Mouse (Mus musculus) ovary, adult 18-20 months (tissue): Measurements from ENCODE around the gene Bche.

Experiments
- DNase-seq: peaks from one replicate; pipeline ENCODE4 v3.0.0; 2022; ENCODE audit warnings: low spot score, mixed read lengths

The Bche gene

DNA sequence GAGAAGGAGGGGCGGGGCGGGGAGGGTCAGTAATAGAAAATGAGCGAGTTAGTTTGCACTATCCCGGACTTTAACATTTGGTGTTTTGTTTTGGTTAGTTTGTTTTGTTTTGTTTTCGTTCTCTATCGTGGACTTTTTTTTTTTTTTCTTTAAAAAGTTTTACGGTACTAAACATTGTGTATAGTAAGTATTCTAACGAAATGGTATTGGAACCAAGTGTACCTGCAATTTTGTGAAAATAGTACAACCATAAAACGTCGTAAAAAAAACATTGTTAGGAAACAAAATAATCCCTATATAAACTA, at the start of gene Bche:
Gene Bche (minus strand): TSS at position 6 of the 305 bp plus-strand sequence.
- no peak for DNase-seq

DNA sequence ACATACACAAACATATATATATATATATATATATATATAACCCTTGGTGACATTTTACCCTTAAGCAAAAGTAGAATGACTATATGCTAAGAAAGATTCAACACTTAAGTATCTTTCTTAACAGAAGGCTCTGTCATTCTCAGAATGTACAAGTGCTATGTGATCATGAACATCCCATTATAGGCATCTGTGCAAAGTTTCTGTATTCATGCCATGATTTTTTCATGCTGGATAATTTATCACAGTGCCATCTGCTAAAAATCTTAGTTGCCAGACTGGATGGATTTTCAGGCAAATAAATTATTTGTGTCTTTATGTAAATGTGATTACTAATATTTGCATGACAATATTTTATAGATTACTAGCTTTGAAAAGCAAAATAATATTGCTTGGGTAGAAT, 33.8 kb upstream of the Bche start:
- DNase-seq = no peak

DNA sequence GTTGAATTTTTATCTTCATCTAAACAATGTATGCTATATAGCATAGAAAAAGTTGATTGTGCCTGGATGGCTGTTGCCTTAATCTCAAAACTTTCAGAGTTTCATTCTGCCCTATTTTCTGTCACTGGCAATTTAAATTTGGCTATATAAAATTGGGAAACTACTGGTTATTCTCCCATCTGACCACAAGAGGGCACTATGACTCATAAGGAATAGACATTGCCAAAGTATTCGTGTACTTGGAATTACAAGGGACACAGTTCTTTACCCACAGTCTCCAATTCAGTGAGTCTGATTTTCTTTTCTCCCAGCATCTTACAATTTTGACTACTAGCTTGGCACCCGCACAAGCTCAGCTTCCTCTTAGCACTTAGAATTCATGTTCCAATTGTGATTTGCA, 23.5 kb upstream of the Bche start:
- no peak for DNase-seq

DNA sequence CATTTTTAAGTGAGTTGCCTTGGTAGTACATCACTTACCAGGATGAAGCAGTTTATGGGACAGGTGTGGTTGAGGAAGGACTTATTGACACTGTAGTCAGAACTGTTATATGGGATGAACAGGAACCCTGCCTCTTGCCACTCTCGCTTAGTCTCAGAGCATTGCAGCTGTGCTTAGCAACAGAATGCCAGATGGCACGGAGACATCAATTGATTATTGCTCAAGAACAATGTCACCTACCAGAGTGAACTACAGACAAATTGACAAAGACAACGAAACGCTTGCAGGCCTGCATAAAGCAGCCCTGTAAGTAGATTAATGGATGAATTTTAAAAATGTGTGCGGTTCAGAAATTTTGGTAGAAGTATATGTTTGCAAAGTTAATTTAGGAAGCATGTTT, 21.3 kb upstream of the Bche start:
- DNase-seq = no peak

DNA sequence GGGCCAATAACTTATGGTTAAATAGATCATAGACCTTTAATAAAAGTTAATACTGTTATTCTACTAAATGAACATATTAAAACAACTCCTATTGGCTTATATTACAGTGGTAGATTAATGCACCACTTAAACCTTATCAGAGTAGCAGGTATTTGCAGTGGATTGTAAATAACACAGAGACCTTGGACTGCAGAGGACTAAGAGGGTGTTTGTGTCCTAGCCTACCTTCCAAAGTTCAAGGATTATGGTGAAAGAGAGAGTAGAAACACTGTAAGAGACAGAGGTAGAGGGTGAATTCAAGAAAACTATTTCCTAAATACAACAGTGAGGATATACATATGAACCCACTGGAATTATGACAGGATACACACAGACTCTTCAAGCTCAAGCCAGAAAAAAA, 17.5 kb upstream of the Bche start:
- no peak for DNase-seq

DNA sequence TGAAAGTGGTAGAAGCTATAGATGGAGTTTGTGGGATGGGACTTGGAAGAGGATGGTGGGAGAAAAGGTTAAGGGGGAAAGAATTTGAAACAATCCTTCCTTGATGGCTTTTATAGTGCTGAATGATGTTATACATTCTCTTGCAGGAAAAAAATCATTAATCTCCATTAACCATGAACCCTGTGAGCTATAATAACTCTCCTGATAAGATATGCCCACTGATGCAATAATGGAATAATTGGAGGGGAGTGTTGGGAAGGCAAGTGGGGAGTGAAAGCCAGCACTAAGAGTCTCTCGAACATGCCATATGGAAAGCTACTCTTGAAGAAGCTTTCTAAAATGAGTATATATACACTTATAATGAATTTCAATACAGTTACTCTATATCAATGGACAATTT, 16.7 kb upstream of the Bche start:
- DNase-seq = no peak

DNA sequence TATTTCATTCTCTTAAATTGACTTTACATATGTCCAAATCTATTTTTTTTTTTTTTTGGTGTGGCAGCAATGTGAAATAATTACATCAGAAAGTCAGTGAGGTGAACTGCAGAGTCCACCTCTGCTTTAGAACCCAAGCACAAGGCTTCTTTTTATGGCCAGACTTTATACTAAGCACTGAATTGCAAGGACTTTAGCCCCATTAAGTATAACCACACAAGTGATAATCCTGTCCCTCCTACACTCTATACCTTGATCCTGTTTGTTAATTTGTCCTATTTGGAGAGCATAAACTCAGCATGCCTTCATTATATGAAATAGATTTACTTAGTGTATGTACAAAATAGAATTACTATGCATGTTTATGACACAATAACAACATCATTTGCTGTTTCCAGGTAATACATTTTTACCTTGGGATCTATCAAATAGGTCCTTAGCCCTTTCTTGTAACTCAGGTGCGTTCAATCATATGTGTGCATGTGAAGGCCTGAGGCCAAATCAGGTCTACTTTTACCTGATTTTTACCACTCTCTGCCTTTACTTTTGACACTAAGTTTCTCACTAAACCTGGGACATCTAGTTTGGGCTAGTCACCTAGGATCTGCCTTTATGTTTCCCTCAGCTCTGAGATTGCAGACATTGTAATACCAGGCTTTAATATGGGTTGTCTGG, 9.5 kb upstream of the Bche start:
- DNase-seq = no peak

DNA sequence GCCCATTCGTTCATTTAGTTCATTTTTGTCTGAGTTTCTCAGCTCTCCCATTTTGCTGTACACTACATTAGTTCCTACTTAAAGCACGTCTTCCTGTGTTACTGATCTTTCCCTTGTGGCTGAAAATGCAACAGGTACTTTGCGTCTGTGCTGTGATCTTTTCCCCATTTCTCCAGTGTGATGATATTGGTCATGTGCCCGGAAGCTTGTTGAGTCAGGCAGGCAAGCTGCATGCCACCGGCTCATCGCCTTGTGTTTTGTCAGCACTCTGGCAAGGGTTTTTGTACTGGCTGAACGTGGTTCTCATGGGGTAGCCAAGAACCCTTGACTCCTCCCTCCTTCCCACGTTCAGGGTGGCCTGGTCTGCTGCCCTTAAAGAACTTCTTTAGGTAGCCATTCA, 1.7 kb upstream of the Bche start:
- DNase-seq = no peak

DNA sequence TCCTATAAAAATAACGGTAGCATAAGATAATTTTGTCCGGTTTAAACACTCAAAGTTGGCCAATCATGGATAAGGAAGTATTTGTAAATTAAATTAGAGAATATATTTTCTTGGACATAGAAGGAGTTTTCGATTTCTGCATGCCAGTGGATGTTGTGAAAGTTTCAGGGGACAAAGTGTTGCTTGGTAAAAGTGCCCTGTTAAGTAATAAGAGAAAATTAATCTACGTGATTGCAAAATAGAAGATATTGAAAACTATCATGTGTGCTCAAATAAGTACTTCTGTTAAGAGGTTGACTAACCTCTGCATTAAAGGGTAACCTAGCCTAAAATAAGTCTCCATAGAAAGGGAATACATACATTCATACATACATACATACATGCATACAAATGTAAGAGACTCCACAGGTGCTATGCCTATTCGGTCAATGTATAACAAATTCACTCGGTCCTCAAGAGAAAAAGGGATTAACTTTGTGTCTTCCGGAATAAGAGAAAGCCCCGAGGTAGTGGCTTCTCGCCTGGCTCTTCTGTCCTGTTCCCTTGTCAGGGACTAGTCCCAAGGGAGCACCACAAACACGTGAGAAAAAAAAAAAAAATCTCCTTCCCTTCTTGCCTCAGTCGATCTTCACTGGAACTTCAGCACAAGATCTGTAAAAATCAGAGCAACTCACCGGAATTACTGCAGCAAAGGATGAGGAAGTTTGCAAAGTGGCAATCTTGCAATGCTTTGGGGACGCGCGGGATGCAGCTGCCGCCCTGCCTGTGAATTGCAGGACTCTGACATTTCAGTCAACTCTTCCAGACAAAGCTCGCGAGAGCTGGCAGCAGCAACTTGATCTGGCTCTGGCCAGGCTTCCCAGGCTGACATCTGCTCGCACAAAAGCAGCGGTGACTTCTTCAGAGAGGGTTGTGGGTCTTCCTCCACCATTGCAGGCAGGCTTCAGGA, 480 bp downstream of the Bche start:
- DNase-seq = peak; percentile 70

DNA sequence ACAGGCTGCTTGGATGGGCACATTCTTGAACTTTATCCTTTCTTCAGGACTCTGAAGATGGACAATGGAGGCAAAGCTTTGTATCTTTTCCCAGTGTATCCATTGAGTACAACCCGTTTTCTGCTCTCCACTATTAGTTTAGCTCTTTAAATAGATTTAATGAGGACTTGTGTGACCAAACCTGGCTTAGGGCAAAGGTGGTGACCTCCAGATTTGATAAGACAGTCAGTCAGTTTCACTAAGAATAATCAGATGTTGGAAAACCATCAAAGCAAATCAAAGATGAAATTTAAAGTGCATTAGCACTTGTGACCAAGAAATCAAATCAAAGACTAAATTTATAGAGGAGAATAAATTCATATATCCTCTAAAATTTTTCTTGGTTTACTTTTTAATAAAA, 1.7 kb downstream of the Bche start:
- no peak for DNase-seq

DNA sequence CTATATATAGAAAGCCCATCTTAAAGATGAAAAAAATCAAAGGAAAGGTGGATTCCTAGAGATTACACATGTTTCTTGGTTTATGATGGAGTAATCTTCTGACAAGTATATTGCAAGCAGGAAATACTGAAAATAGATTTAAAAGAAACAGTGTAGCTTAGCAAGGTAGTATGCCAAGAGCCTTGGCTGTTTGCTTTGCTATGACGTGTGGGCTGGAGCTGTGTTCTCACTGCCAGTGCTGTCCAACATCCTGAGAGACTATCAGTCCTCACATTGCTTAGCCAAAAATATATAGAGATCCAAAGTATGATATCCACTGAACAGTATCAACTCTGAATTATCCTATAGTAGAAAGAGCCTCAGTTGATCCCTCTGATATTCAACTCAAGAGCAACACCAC, 9.3 kb downstream of the Bche start:
- DNase-seq = no peak

DNA sequence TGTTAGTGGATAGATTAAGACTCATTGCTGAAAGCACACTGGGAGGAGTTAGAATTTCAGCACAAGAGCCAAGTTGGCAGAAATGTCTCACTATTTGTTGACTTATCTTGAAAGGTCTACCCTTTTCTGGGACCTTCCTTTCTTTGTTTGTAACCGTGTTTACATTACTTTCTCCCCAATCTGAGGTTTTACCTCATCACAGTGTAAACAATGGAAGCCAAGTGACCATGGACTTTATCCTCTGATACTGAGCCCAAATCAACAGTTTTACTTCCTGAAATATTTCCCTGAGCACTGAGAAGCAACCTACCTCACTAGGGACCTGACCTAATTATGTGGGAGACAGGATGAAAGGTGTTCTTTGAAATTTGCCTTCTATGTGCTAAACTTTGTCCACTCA, 34.9 kb downstream of the Bche start:
- DNase-seq = no peak

DNA sequence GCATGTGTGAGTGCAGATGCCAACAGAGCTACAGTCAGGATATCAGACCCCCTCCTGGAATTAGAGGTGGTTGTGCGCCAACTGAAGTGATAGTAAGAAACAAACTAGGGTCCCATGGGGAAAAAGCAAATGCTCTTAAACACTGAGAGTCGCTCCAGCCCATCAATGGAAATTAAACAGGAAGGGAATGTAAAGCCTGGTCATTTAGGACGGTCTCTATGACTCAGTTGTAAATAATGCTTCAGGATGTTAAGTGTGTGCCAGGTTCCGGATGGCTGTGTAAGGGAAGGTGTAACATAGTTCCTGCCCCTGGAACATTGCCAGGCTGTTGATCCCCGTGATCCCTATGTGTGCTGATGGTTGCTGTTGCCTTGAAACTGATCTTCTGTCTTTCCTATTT, 40.0 kb downstream of the Bche start:
- DNase-seq = no peak

DNA sequence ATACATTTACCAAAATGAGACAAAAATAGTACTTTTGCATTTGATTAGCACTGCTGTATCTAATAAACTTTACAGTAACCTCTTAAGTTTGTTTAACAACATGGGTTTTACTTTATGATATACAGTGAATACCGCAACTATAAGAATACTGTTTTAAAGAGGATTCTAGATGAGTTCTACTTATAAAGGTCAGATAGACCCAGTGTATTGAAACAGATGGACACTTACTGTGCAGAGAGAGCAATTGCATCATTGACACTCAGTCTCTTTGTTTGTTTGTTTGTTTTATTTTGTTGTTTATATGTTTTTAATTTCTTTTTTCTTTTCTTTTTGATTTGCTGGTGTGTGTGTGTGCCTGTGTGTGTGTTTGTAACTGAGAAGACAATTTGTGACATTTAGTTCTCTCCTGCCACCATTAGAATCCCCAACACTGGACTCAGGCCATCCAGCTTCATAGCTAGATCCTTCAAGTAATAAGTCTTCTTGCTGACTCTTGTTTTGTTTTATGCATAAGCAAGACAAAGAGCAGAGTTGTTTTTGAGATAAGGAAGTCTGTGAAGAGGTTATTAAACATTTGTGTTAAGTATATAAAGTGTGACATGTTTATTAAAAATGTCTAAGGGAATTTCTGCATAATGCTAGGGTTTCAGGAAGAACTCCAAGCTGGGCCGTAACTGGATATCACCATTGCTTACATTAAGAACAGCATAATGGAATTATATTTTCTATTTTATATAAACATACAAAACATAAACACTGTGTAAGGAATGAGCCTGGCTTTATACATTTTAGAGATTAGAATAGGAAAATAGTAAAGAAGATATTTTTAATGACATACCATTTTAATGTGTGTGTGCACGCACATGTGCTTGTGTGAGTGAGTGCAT, 40.7 kb downstream of the Bche start:
- DNase-seq = no peak

DNA sequence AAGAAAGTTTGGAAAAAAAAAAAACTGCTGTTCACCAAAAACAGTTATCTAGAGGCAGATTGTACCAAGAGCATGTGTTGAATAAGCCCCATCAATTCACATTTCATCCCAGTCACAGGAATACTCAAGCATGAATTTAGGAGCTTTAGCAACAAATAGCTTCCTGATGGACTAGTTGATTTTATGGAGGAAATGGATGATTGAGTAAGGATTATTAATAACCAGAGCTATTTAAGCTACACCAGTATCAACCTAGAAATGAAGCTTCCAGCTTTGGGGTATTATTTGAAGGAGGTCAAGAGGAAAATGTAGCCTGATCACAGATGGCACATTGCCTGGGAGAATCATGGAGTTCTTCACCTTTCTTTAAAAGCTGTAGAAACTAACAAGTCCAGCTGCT, 57.9 kb downstream of the Bche start:
- DNase-seq = no peak

DNA sequence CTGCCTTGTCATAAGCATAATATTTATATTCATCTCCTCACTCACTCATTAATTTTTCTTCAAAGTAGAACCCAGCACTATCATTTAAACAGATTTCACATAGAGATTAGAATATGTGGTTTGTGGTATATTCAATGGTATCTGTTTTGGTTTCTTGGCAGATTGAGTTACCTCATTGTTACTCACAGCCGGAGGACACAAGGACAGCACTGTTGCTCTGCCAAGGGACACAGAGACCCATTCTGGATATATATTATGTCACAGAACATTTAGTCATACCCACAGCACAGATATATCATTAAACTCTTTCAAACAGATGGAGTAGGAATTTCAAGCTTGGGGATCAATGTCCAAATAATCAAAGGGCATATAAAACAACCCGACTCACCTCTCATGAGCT, 61.2 kb downstream of the Bche start:
- DNase-seq = no peak

DNA sequence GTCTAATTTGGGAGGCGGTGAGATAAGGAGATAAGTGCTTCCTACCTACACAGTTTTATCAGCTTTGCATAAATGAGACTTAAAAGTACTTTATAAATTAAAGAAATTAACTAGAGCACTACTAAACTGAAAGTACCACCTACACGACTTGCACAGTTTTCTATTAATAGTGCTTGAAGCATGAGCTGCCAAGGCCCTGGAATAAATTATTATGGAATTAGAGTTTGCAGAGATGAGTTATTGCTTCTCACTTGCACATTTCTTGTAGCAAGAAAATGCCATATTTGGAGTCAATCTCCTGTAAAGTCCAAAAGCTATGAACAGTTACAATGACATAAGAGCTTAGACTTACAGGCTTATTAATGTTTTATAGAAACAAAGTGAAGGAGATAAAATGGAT, 96.8 kb downstream of the Bche start:
- DNase-seq = no peak

DNA sequence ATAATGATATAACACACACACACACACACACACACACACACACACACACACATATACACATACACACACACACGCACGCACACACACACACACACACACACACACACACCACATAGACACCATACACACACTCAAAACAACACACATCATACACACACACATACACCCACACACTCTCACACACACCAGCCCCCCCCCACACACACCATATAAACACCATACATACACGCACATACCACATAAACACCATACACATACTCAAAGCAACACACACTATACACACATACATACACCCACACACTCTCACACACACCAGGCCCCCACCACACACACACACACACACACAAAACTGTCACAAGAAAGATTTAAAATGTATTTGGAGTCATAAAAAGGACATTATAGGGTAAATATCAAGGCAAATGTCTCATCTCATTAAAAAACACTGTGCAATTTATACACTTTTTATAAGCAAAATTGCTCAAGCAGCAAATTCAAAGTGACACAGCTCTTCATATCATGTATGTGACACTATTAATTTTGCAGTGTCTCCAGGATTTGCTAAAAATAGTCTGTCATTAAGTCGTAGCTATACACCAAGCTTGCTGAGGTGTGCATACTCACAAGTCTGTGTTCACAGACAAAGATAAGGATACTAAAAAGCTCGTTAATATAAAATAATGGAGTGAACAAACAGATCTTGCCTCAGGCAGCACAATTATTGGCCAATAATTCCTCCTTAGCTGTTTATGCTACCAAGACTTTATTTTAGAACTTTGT, 116.3 kb downstream of the Bche start:
- DNase-seq = no peak
